Mouse (Mus musculus) heart, postnatal 0 days (tissue): ENCODE measurements at regions not wholly inside any gene's neighbourhood (a gene's known extent, or its start where the extent isn't known, plus 50 kb on each side); places are given as distances from the start of the nearest gene placed in this dataset.

ENCODE experiments used
- ATAC-seq: fragments of 200-750 bp; cut with Nextera tagmentation; 2 replicates; pipeline ENCODE4 v1.8.0; 2017; ENCODE audit warnings: low read depth, moderate number of reproducible peaks, moderate library complexity; ENCODE audit not compliant: insufficient read depth
- DNase-seq: peaks from one replicate; pipeline ENCODE4 v3.0.0-alpha.2; 2016; ENCODE audit warnings: low spot score
- H3K27ac ChIP-seq: fragments of 300-500 bp; sonication (generic); 2 replicates; pipeline ENCODE4 v1.5.1; 2014; ENCODE audit warnings: low read depth, mild to moderate bottlenecking
- H3K27me3 ChIP-seq: fragments of 300-500 bp; sonication (generic); 2 replicates; pipeline ENCODE4 v1.6.1; 2014; ENCODE audit warnings: low read length, mixed read lengths; ENCODE audit not compliant: control insufficient read depth, insufficient read depth
- H3K36me3 ChIP-seq: fragments of 300-500 bp; sonication (generic); replicated peaks from 2 replicates; pipeline ENCODE4 v1.6.1; 2014; ENCODE audit warnings: low read length, mixed read lengths; ENCODE audit not compliant: control insufficient read depth, insufficient read depth
- H3K4me1 ChIP-seq: fragments of 300-500 bp; sonication (generic); 2 replicates; pipeline ENCODE4 v1.6.1; 2014; ENCODE audit warnings: antibody characterized with exemption; ENCODE audit not compliant: control insufficient read depth, insufficient read depth
- H3K4me2 ChIP-seq: fragments of 300-500 bp; sonication (generic); 2 replicates; pipeline ENCODE4 v1.6.1; 2014; ENCODE audit warnings: low read depth, mild to moderate bottlenecking, low read length, moderate library complexity
- H3K4me3 ChIP-seq: fragments of 300-500 bp; sonication (generic); 2 replicates; pipeline ENCODE4 v1.5.1; 2014; ENCODE audit warnings: low read depth, low read length
- H3K9ac ChIP-seq: fragments of 300-500 bp; sonication (generic); replicated peaks from 2 replicates; pipeline ENCODE4 v1.6.1; 2014; ENCODE audit warnings: low read depth, low read length, mixed read lengths
- H3K9me3 ChIP-seq: fragments of 300-500 bp; sonication (generic); replicated peaks from 2 replicates; pipeline ENCODE4 v1.6.1; 2016; ENCODE audit warnings: low read length; ENCODE audit not compliant: control insufficient read depth
- CTCF ChIP-seq: IDR thresholded peaks from 2 replicates; pipeline ENCODE4 v1.5.1; 2016; ENCODE audit warnings: antibody characterized with exemption, control low read depth, low read depth
- EP300 ChIP-seq: IDR thresholded peaks from 2 replicates; pipeline ENCODE4 v1.6.1; 2016; ENCODE audit warnings: antibody characterized with exemption, low read depth
- WGBS: fragments of 180-500 bp; shearing (Covaris S2); extraction: QIAGEN DNeasy Blood & Tissue Kit; methylation state at CpG from one replicate; pipeline ENCODE4 v1.1.7; 2014; 5-methylcytosine and 5-hydroxymethylcytosine counted together

DNA sequence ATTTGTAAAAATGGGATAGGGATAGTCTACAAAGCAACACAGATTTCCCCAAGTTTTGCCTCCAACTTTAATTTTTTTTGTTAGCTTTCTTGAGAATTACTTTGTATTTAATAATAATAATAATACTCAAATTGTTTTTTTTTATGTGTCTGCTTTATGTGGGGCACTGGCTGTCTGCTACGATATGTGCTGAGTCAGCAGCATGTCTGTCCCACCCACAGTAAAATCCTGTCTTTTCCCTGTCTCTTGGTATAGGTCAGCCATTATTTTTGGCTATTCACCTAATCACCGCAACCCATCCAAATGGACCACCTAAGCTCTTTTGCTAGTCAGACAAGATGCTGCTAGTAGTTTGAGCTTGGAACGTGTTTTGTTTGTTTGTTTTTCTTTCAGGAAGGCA, 473.0 kb downstream of the Hs3st4 start:
- Histone ChIP-seq H3K27me3 (no peaks in the 10 kb centered on the region), H3K4me3 (no peak overlapping the region), H3K9ac (no peak overlapping the region), H3K4me1 (no peaks in the 10 kb centered on the region), H3K36me3 (no peaks in the 10 kb centered on the region), H3K4me2 (no peak overlapping the region), H3K9me3 (no peaks in the 10 kb centered on the region), H3K27ac (no peak overlapping the region)
- WGBS: 72% methylated on average over 3 of the region's 3 CpGs
- DNase-seq (no peak), ATAC-seq (no peak)
- TF ChIP-seq CTCF: no peak
- no peak for TF ChIP-seq EP300

GRCm38 (mm10) chr7:124487326-124487725, 504.7 kb downstream of the Hs3st4 start:
- no peak overlapping the region for H3K9ac ChIP-seq
- no peaks in the 10 kb centered on the region for H3K36me3 ChIP-seq
- no peaks in the 10 kb centered on the region for H3K4me1 ChIP-seq
- no peak for TF ChIP-seq EP300
- TF ChIP-seq CTCF: no peak
- H3K27me3 ChIP-seq: no peaks in the 10 kb centered on the region
- no peak overlapping the region for H3K4me3 ChIP-seq
- no peak for DNase-seq
- no peak overlapping the region for H3K4me2 ChIP-seq
- H3K27ac ChIP-seq: no peak overlapping the region
- H3K9me3 ChIP-seq: no peaks in the 10 kb centered on the region
- 47% methylated on average over 1 of the region's 1 CpGs for WGBS
- no peak for ATAC-seq

- no peaks in the 10 kb centered on the region for H3K9me3 ChIP-seq
- no peak overlapping the region for H3K4me3 ChIP-seq
- 48% methylated on average over 3 of the region's 3 CpGs for WGBS
- no peak overlapping the region for H3K4me2 ChIP-seq
- ATAC-seq (no peak), DNase-seq (no peak)
- H3K4me1 ChIP-seq: no peaks in the 10 kb centered on the region
- no peak overlapping the region for H3K27ac ChIP-seq
- no peaks in the 10 kb centered on the region for H3K36me3 ChIP-seq
- no peak overlapping the region for H3K9ac ChIP-seq
- H3K27me3 ChIP-seq: no peaks in the 10 kb centered on the region
- TF ChIP-seq EP300 (no peak), CTCF (no peak)
These were observed 508.6 kb downstream of the Hs3st4 start for GRCm38 (mm10) chr7:124491109-124491793.

GRCm38 (mm10) chr7:124491851-124492390, 509.3 kb downstream of the Hs3st4 start:
- TF ChIP-seq CTCF: no peak
- no peak for TF ChIP-seq EP300
- Histone ChIP-seq H3K27me3 (no peaks in the 10 kb centered on the region), H3K4me1 (no peaks in the 10 kb centered on the region), H3K4me3 (no peak overlapping the region), H3K27ac (no peak overlapping the region), H3K9me3 (no peaks in the 10 kb centered on the region), H3K4me2 (no peak overlapping the region), H3K9ac (no peak overlapping the region), H3K36me3 (no peaks in the 10 kb centered on the region)
- ATAC-seq (no peak), DNase-seq (no peak)
- WGBS: 84% methylated on average over 3 of the region's 3 CpGs

DNA sequence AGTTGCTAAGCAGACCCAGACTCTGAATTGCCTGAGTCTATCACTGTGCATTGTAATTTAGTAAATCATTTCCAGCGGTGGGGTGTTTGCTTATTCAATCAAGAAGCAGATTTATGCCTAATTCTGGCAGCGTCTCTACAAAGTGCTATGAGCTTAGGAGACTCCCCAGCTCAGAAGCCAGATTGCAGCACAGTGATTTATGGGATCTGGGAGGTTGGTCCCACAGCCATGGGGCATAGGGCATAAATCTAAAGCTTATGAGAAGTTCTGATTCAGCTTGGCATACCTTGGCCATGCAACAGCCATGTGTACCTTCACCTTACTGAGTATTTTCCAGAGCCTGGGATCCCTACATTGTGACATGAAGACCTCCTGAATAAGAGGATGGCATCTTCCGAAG, 518.0 kb downstream of the Hs3st4 start:
- no peak for TF ChIP-seq CTCF
- TF ChIP-seq EP300: no peak
- no peak overlapping the region for H3K9ac ChIP-seq
- no peak overlapping the region for H3K27ac ChIP-seq
- DNase-seq: no peak
- H3K4me2 ChIP-seq: no peak overlapping the region
- H3K27me3 ChIP-seq: no peaks in the 10 kb centered on the region
- no peaks in the 10 kb centered on the region for H3K9me3 ChIP-seq
- WGBS: 69% methylated on average over 3 of the region's 3 CpGs
- no peaks in the 10 kb centered on the region for H3K36me3 ChIP-seq
- no peak for ATAC-seq
- H3K4me1 ChIP-seq: no peaks in the 10 kb centered on the region
- H3K4me3 ChIP-seq: no peak overlapping the region

GRCm38 (mm10) chr7:124502760-124503159, 520.1 kb downstream of the Hs3st4 start:
- no peak for TF ChIP-seq EP300
- no peak for TF ChIP-seq CTCF
- H3K27me3 ChIP-seq: no peaks in the 10 kb centered on the region
- 81% methylated on average over 5 of the region's 5 CpGs for WGBS

More at GRCm38 (mm10) chr7:124502760-124503159, 520.1 kb downstream of the Hs3st4 start:
- Histone ChIP-seq H3K9me3 (no peaks in the 10 kb centered on the region), H3K4me3 (no peak overlapping the region), H3K9ac (no peak overlapping the region), H3K36me3 (no peaks in the 10 kb centered on the region), H3K4me2 (no peak overlapping the region), H3K27ac (no peak overlapping the region), H3K4me1 (no peaks in the 10 kb centered on the region)
- DNase-seq (no peak), ATAC-seq (no peak)
